Mouse (Mus musculus) midbrain, postnatal 0 days (tissue): ENCODE measurements around the gene Slc2a13. TPM values are rescaled to one million over a fixed set of nuclear protein-coding genes. Genes with fewer than 3 reads are reported as not detected.

Experiments
- ATAC-seq: fragments of 200-750 bp; cut with Nextera tagmentation; 2 replicates; pipeline ENCODE4 v1.8.0; 2017; ENCODE audit warnings: moderate number of reproducible peaks, mild to moderate bottlenecking, moderate TSS enrichment, moderate library complexity; ENCODE audit not compliant: low FRiP score
- DNase-seq: peaks from one replicate; pipeline ENCODE4 v3.0.0-alpha.2; 2015; ENCODE audit warnings: low spot score
- H3K27ac ChIP-seq: fragments of 300-500 bp; sonication (generic); 2 replicates; pipeline ENCODE4 v1.5.1; 2014; ENCODE audit warnings: low read depth, mild to moderate bottlenecking, low read length, mixed read lengths
- H3K27me3 ChIP-seq: fragments of 300-500 bp; sonication (generic); 2 replicates; pipeline ENCODE4 v1.6.1; 2014; ENCODE audit warnings: low read length, control low read depth, mixed read lengths; ENCODE audit not compliant: insufficient read depth
- H3K36me3 ChIP-seq: fragments of 300-500 bp; sonication (generic); 2 replicates; pipeline ENCODE4 v1.6.1; 2014; ENCODE audit warnings: low read length, control low read depth, mixed read lengths; ENCODE audit not compliant: insufficient read depth
- H3K4me1 ChIP-seq: fragments of 300-500 bp; sonication (generic); 2 replicates; pipeline ENCODE4 v1.6.1; 2014; ENCODE audit warnings: mild to moderate bottlenecking, control low read depth, antibody characterized with exemption, low read length, mixed read lengths; ENCODE audit not compliant: insufficient read depth
- H3K4me2 ChIP-seq: fragments of 300-500 bp; sonication (generic); 2 replicates; pipeline ENCODE4 v1.6.1; 2014; ENCODE audit warnings: low read depth, mild to moderate bottlenecking, low read length, mixed read lengths; ENCODE audit not compliant: poor library complexity, severe bottlenecking
- H3K4me3 ChIP-seq: fragments of 300-500 bp; sonication (generic); 2 replicates; pipeline ENCODE4 v1.5.1; 2014; ENCODE audit warnings: low read depth, mild to moderate bottlenecking, low read length, moderate library complexity
- H3K9ac ChIP-seq: fragments of 300-500 bp; sonication (generic); replicated peaks from 2 replicates; pipeline ENCODE4 v1.6.1; 2014; ENCODE audit warnings: mild to moderate bottlenecking, low read length, moderate library complexity, mixed read lengths; ENCODE audit not compliant: poor library complexity, severe bottlenecking
- H3K9me3 ChIP-seq: fragments of 300-500 bp; sonication (generic); 2 replicates; pipeline ENCODE4 v1.6.1; 2016; ENCODE audit warnings: low read length, control low read depth
- CTCF ChIP-seq: IDR thresholded peaks from 2 replicates; pipeline ENCODE4 v1.5.1; 2016; ENCODE audit warnings: antibody characterized with exemption, mild to moderate bottlenecking
- WGBS: fragments of 180-500 bp; shearing (Covaris S2); extraction: QIAGEN DNeasy Blood & Tissue Kit; methylation state at CpG from one replicate; pipeline ENCODE4 v1.1.7; 2014; 5-methylcytosine and 5-hydroxymethylcytosine counted together
- polyA plus RNA-seq: library from polyadenylated mRNA; unstranded; fragments of >200 nt; fragmentation: Nextera tagmentation; extraction: Ambion mirVana; gene quantifications from 2 replicates; pipeline ENCODE4 v1.2.1, GENCODE M21; 2015
- total RNA-seq: library from RNA; depleted of rRNA; stranded (reverse); fragments of >200 nt; gene quantifications from 2 replicates; pipeline ENCODE4 v1.2.3, GENCODE M21; 2014

Gene Slc2a13
- total and polyA plus RNA-seq, 2 experiments from 2014 or later: 3.3 to 29.2 TPM

GRCm38 (mm10) chr15:91371859-91372394, 201.1 kb downstream of the Slc2a13 start:
- WGBS: 75% methylated on average over 7 of the region's 7 CpGs
- no peak overlapping the region for H3K4me2 ChIP-seq
- H3K27me3 ChIP-seq: no peaks in the 10 kb centered on the region
- no peak overlapping the region for H3K27ac ChIP-seq
- no peaks in the 10 kb centered on the region for H3K4me1 ChIP-seq
- ATAC-seq (no peak), DNase-seq (peak; percentile 60)
- no peaks in the 10 kb centered on the region for H3K9me3 ChIP-seq
- TF ChIP-seq CTCF: no peak
- no peaks in the 10 kb centered on the region for H3K36me3 ChIP-seq
- no peak overlapping the region for H3K4me3 ChIP-seq
- no peak overlapping the region for H3K9ac ChIP-seq

DNA sequence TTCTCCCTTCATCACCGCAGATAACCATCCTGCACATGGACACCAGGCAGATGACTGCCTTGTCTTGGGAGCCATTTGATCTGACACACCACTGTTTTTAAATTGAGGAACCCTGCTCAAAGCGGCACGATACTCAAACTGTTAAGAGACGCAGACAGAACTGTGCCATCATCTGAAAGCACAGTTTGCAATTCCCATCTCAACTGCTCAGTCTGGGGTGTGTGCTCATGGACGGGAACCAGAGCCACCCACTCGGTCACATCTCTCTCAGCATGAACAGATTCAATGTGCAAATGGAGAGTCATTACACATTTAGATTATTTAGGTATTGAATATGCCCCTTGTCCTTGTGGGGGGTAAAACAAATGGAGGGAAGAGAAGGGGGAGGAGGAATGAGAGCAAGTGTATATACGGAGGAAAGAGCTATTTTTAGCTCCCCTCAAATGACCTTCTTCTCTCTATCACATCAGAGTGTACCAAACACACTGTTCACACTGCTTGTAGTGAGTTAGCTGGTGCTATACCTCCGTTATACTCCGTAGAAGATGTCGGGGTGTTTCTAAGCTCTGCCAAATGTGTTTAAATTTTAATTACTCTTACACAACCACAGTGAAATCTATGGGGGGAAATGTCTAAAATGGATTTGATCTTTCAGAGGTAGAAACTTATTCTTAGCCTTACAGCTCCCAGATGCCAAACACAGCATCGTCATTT, 203.2 kb downstream of the Slc2a13 start:
- 65% methylated on average over 11 of the region's 11 CpGs for WGBS
- TF ChIP-seq CTCF: no peak

GRCm38 (mm10) chr15:91360495-91360894, 212.6 kb downstream of the Slc2a13 start:
- WGBS: 76% methylated on average over 2 of the region's 2 CpGs
- Histone ChIP-seq H3K27me3 (no peaks in the 10 kb centered on the region), H3K36me3 (no peaks in the 10 kb centered on the region), H3K9me3 (no peaks in the 10 kb centered on the region), H3K27ac (no peak overlapping the region), H3K4me2 (no peak overlapping the region), H3K4me1 (no peaks in the 10 kb centered on the region), H3K4me3 (no peak overlapping the region), H3K9ac (no peak overlapping the region)
- ATAC-seq (no peak), DNase-seq (no peak)
- no peak for TF ChIP-seq CTCF

More for the DNA sequence above, 203.2 kb downstream of the Slc2a13 start:
- Histone ChIP-seq H3K9ac (no peak overlapping the region), H3K4me1 (no peaks in the 10 kb centered on the region), H3K4me3 (no peak overlapping the region), H3K4me2 (no peak overlapping the region), H3K27me3 (no peaks in the 10 kb centered on the region), H3K27ac (no peak overlapping the region), H3K9me3 (no peaks in the 10 kb centered on the region), H3K36me3 (no peaks in the 10 kb centered on the region)
- no peak for DNase-seq
- no peak for ATAC-seq

- DNase-seq (peak; percentile 59), ATAC-seq (no peak)
- Histone ChIP-seq H3K9me3 (no peaks in the 10 kb centered on the region), H3K36me3 (no peaks in the 10 kb centered on the region), H3K27me3 (no peaks in the 10 kb centered on the region), H3K4me2 (no peak overlapping the region), H3K9ac (no peak overlapping the region; the same call in 1 of the 2 replicates), H3K4me1 (no peaks in the 10 kb centered on the region), H3K4me3 (no peak overlapping the region), H3K27ac (peak overlapping the region; percentile 57)
- whole genome bisulfite sequencing: 48% methylated on average over 7 of the region's 7 CpGs
- no peak for TF ChIP-seq CTCF
Observed at GRCm38 (mm10) chr15:91351006-91351405, 222.1 kb downstream of the Slc2a13 start.

GRCm38 (mm10) chr15:91338350-91338749, 234.7 kb downstream of the Slc2a13 start:
- no peak overlapping the region for H3K27ac ChIP-seq
- WGBS: 75% methylated on average over 1 of the region's 1 CpGs
- DNase-seq (peak; percentile 28), ATAC-seq (no peak)
- no peaks in the 10 kb centered on the region for H3K27me3 ChIP-seq
- H3K4me3 ChIP-seq: no peak overlapping the region
- H3K4me1 ChIP-seq: no peaks in the 10 kb centered on the region
- no peaks in the 10 kb centered on the region for H3K9me3 ChIP-seq
- H3K4me2 ChIP-seq: no peak overlapping the region
- H3K9ac ChIP-seq: no peak overlapping the region
- TF ChIP-seq CTCF: peak; percentile 57
- H3K36me3 ChIP-seq: no peaks in the 10 kb centered on the region

- no peak overlapping the region for H3K9ac ChIP-seq
- DNase-seq (peak; percentile 15), ATAC-seq (no peak)
- H3K4me3 ChIP-seq: no peak overlapping the region
- no peaks in the 10 kb centered on the region for H3K27me3 ChIP-seq
- WGBS: 74% methylated on average over 6 of the region's 6 CpGs
- no peaks in the 10 kb centered on the region for H3K9me3 ChIP-seq
- TF ChIP-seq CTCF: no peak
- no peak overlapping the region for H3K27ac ChIP-seq
- H3K36me3 ChIP-seq: no peaks in the 10 kb centered on the region
- no peak overlapping the region for H3K4me2 ChIP-seq
- H3K4me1 ChIP-seq: no peaks in the 10 kb centered on the region
Observed at GRCm38 (mm10) chr15:91334416-91334900, 238.6 kb downstream of the Slc2a13 start.
